Mouse (Mus musculus): ENCODE measurements around the gene Ccnt2.

- TF ChIP-seq POU5F1 (IDR thresholded peaks at IDR 0.05; ENCODE audit: borderline replicate concordance, low read length) = no peak
- no peak for TF ChIP-seq CTCF (conservative IDR thresholded peaks at IDR 0.05; ENCODE audit: low read length)
Observed at GRCm38 (mm10) chr1:127788943-127789342, 15.0 kb downstream of the Ccnt2 start.
